Mouse (Mus musculus): ENCODE results near the gene Etnk2. TPM values are rescaled to one million over a fixed set of nuclear protein-coding genes. Genes with fewer than 3 reads are reported as not detected.

Gene Etnk2
- polyA plus RNA-seq, 1 experiment from 2014 or later: 1.7 TPM

- Histone ChIP-seq H3K4me3 (ENCODE audit: low read length) (no peak overlapping the region), H3K9ac (ENCODE audit: low read length) (peak overlapping the region; percentile 45; the same call in 1 of the 2 replicates), H3K27me3 (ENCODE audit: control insufficient read depth, insufficient read depth, low read length) (no peaks in the 10 kb centered on the region), H3K36me3 (ENCODE audit: control insufficient read depth, insufficient read depth) (no peaks in the 10 kb centered on the region), H3K4me1 (ENCODE audit: control insufficient read depth, insufficient read depth, low read length) (peaks cover 6% of the 10 kb centered on the region; the same call in 1 of the 2 replicates), H3K4me2 (ENCODE audit: low read depth, low read length) (peak overlapping the region; percentile 29; the same call in 1 of the 2 replicates), H3K27ac (ENCODE audit: low read length) (no peak overlapping the region), H3K9me3 (replicated peaks; ENCODE audit: control insufficient read depth, low read length) (no peaks in the 10 kb centered on the region)
- no peak for ATAC-seq (replicated peaks; ENCODE audit: extremely low read depth, insufficient read depth, low FRiP score)
- 37% methylated on average over 9 of the region's 9 CpGs for WGBS
Measured at GRCm38 (mm10) chr1:133385506-133385905, 22.1 kb downstream of the Etnk2 start.

GRCm38 (mm10) chr1:133386209-133386608 is 22.8 kb downstream of the Etnk2 start:
- Histone ChIP-seq H3K9ac (ENCODE audit: low read length) (no peak overlapping the region), H3K4me2 (ENCODE audit: low read depth, low read length) (no peak overlapping the region), H3K9me3 (replicated peaks; ENCODE audit: control insufficient read depth, low read length) (no peaks in the 10 kb centered on the region), H3K4me1 (ENCODE audit: control insufficient read depth, insufficient read depth, low read length) (0 out of 2 replicates have a peak, but pooled peaks cover 4% of the 10 kb centered on the region), H3K27me3 (ENCODE audit: control insufficient read depth, insufficient read depth, low read length) (no peaks in the 10 kb centered on the region), H3K4me3 (ENCODE audit: low read length) (no peak overlapping the region), H3K27ac (ENCODE audit: low read length) (no peak overlapping the region), H3K36me3 (ENCODE audit: control insufficient read depth, insufficient read depth) (no peaks in the 10 kb centered on the region)
- no peak for ATAC-seq (replicated peaks; ENCODE audit: extremely low read depth, insufficient read depth, low FRiP score)
- whole genome bisulfite sequencing: 67% methylated on average over 11 of the region's 11 CpGs

GRCm38 (mm10) chr1:133387539-133388268 is 24.3 kb downstream of the Etnk2 start:
- Histone ChIP-seq H3K4me3 (ENCODE audit: low read length) (no peak overlapping the region), H3K36me3 (ENCODE audit: control insufficient read depth, insufficient read depth) (peaks cover 6% of the 10 kb centered on the region; the same call in 1 of the 2 replicates), H3K9me3 (replicated peaks; ENCODE audit: control insufficient read depth, low read length) (no peaks in the 10 kb centered on the region), H3K9ac (ENCODE audit: low read length) (no peak overlapping the region), H3K27ac (ENCODE audit: low read length) (no peak overlapping the region), H3K4me2 (ENCODE audit: low read depth, low read length) (no peak overlapping the region), H3K4me1 (ENCODE audit: control insufficient read depth, insufficient read depth, low read length) (0 out of 2 replicates have a peak, but pooled peaks cover 4% of the 10 kb centered on the region), H3K27me3 (ENCODE audit: control insufficient read depth, insufficient read depth, low read length) (no peaks in the 10 kb centered on the region)
- 42% methylated on average over 19 of the region's 19 CpGs for WGBS
- no peak for ATAC-seq (replicated peaks; ENCODE audit: extremely low read depth, insufficient read depth, low FRiP score)

DNA sequence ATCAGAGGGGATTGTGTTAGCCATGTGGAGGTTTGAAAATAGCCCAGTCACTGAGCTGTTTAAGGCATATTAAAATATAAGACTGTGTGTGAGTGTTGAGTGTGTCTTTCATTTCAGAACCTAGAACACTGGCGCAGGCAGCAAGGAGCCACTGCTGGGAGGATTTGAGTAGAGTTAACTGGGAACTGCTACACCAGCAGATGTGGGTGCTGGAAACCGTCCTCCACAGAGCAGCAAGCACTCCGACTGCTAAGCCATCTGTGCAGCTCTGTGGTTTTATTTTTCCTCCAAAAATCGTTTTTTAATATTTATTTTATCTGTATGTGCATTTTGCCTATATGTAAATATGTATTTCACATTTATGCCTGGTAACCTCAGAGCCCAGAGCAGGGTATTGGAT is 31.3 kb downstream of the Etnk2 start:
- Histone ChIP-seq H3K9me3 (replicated peaks; ENCODE audit: control insufficient read depth, low read length) (no peaks in the 10 kb centered on the region), H3K9ac (ENCODE audit: low read length) (no peak overlapping the region), H3K4me1 (ENCODE audit: control insufficient read depth, insufficient read depth, low read length) (peaks cover 14% of the 10 kb centered on the region), H3K27me3 (ENCODE audit: control insufficient read depth, insufficient read depth, low read length) (no peaks in the 10 kb centered on the region), H3K36me3 (ENCODE audit: control insufficient read depth, insufficient read depth) (peaks cover 6% of the 10 kb centered on the region; the same call in 1 of the 2 replicates), H3K4me2 (ENCODE audit: low read depth, low read length) (no peak overlapping the region), H3K27ac (ENCODE audit: low read length) (no peak overlapping the region), H3K4me3 (ENCODE audit: low read length) (no peak overlapping the region)
- no peak for ATAC-seq (replicated peaks; ENCODE audit: extremely low read depth, insufficient read depth, low FRiP score)
- WGBS: 70% methylated on average over 4 of the region's 4 CpGs

- Histone ChIP-seq H3K36me3 (ENCODE audit: control insufficient read depth, insufficient read depth) (peaks cover 4% of the 10 kb centered on the region; the same call in 1 of the 2 replicates), H3K4me1 (ENCODE audit: control insufficient read depth, insufficient read depth, low read length) (peaks cover 19% of the 10 kb centered on the region), H3K4me3 (ENCODE audit: low read length) (no peak overlapping the region), H3K9me3 (replicated peaks; ENCODE audit: control insufficient read depth, low read length) (no peaks in the 10 kb centered on the region), H3K27ac (ENCODE audit: low read length) (no peak overlapping the region), H3K9ac (ENCODE audit: low read length) (no peak overlapping the region), H3K4me2 (ENCODE audit: low read depth, low read length) (no peak overlapping the region), H3K27me3 (ENCODE audit: control insufficient read depth, insufficient read depth, low read length) (no peaks in the 10 kb centered on the region)
- ATAC-seq (replicated peaks; ENCODE audit: extremely low read depth, insufficient read depth, low FRiP score): no peak
- WGBS: 86% methylated on average over 5 of the region's 5 CpGs
Measured at GRCm38 (mm10) chr1:133396693-133397092, 33.3 kb downstream of the Etnk2 start.

- H3K4me2 ChIP-seq (ENCODE audit: low read depth, low read length): peak overlapping the region; percentile 37; the same call in 1 of the 2 replicates
- 76% methylated on average over 5 of the region's 5 CpGs for WGBS
- no peak overlapping the region for H3K4me3 ChIP-seq (ENCODE audit: low read length)
- no peak for ATAC-seq (replicated peaks; ENCODE audit: extremely low read depth, insufficient read depth, low FRiP score)
- no peaks in the 10 kb centered on the region for H3K9me3 ChIP-seq (replicated peaks; ENCODE audit: control insufficient read depth, low read length)
- no peaks in the 10 kb centered on the region for H3K27me3 ChIP-seq (ENCODE audit: control insufficient read depth, insufficient read depth, low read length)
- H3K36me3 ChIP-seq (ENCODE audit: control insufficient read depth, insufficient read depth): peaks cover under 1% of the 10 kb centered on the region; the same call in 1 of the 2 replicates
- H3K27ac ChIP-seq (ENCODE audit: low read length): peak overlapping the region; percentile 77
- peaks cover 19% of the 10 kb centered on the region for H3K4me1 ChIP-seq (ENCODE audit: control insufficient read depth, insufficient read depth, low read length)
- no peak overlapping the region for H3K9ac ChIP-seq (ENCODE audit: low read length)
Measured at GRCm38 (mm10) chr1:133397094-133397482, 33.7 kb downstream of the Etnk2 start.

DNA sequence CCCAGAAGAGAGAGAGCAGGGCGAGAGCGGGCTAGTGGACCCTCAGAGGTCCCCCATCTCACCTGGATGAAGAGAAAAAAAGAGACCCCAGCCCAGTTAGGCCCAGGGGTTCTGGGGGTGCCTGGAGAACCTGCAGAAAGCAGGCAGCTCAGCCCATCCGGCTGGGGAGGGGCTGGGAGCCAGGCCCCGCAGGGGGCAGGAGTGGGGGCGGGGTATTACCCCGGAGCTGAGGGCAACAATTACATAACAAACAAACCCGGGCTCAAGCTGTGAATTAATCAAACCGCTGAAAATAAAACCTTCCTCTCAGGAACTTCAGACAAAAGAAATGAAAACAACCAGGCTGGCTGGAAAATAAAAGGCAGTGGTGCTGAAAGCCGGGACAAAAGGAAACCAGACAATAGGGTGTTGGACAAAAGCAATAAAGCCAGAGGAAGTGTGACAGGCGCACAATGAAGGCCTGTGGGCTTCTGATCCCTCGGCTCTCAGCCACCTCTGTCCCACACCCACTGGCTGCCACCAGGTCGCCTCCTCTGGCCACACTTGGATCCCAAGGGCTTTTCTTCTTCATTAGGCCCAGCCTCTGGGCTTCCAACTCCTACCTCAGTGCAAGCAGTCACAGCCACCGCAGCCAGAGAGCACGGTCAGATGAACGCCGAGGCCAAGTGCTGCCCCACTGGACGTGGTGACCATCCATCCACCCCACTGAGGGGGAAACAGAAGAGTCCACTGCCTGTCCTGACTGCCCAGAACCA is 34.3 kb downstream of the Etnk2 start:
- peak; percentile 68 for ATAC-seq (replicated peaks; ENCODE audit: extremely low read depth, insufficient read depth, low FRiP score)
- Histone ChIP-seq H3K4me1 (ENCODE audit: control insufficient read depth, insufficient read depth, low read length) (peaks cover 19% of the 10 kb centered on the region), H3K9ac (ENCODE audit: low read length) (peak overlapping the region; percentile 8; the same call in 1 of the 2 replicates), H3K4me2 (ENCODE audit: low read depth, low read length) (peak overlapping the region; percentile 37; the same call in 1 of the 2 replicates), H3K9me3 (replicated peaks; ENCODE audit: control insufficient read depth, low read length) (no peaks in the 10 kb centered on the region), H3K4me3 (ENCODE audit: low read length) (no peak overlapping the region), H3K27me3 (ENCODE audit: control insufficient read depth, insufficient read depth, low read length) (no peaks in the 10 kb centered on the region), H3K36me3 (ENCODE audit: control insufficient read depth, insufficient read depth) (no peaks in the 10 kb centered on the region; the same call in 1 of the 2 replicates), H3K27ac (ENCODE audit: low read length) (peak overlapping the region; percentile 77)
- 33% methylated on average over 17 of the region's 17 CpGs for WGBS

GRCm38 (mm10) chr1:133400014-133400725 is 36.8 kb downstream of the Etnk2 start:
- Histone ChIP-seq H3K27me3 (ENCODE audit: control insufficient read depth, insufficient read depth, low read length) (no peaks in the 10 kb centered on the region), H3K9me3 (replicated peaks; ENCODE audit: control insufficient read depth, low read length) (no peaks in the 10 kb centered on the region), H3K36me3 (ENCODE audit: control insufficient read depth, insufficient read depth) (no peaks in the 10 kb centered on the region), H3K4me1 (ENCODE audit: control insufficient read depth, insufficient read depth, low read length) (peaks cover 19% of the 10 kb centered on the region), H3K9ac (ENCODE audit: low read length) (no peak overlapping the region), H3K27ac (ENCODE audit: low read length) (0 out of 2 replicates have a peak overlapping the region, but pooled peaks have one; percentile 2), H3K4me2 (ENCODE audit: low read depth, low read length) (no peak overlapping the region), H3K4me3 (ENCODE audit: low read length) (no peak overlapping the region)
- 51% methylated on average over 13 of the region's 13 CpGs for WGBS
- no peak for ATAC-seq (replicated peaks; ENCODE audit: extremely low read depth, insufficient read depth, low FRiP score)
